Mouse (Mus musculus) ES-Bruce4 (cell line): ENCODE results near the gene Cdhr4. TPM values are rescaled to one million over a fixed set of nuclear protein-coding genes. Genes with fewer than 3 reads are reported as not detected.

ENCODE experiments used
- H3K27ac ChIP-seq: 2 replicates; pipeline ENCODE4 v1.5.1; 2012; ENCODE audit warnings: low read length, inconsistent platforms; ENCODE audit not compliant: insufficient read depth
- H3K27me3 ChIP-seq: 2 replicates; pipeline ENCODE4 v1.6.1; 2012; ENCODE audit warnings: mild to moderate bottlenecking, low read length, inconsistent platforms; ENCODE audit not compliant: control insufficient read depth, poor library complexity, insufficient read depth, severe bottlenecking
- H3K36me3 ChIP-seq: 2 replicates; pipeline ENCODE4 v1.6.1; 2012; ENCODE audit warnings: inconsistent platforms, mild to moderate bottlenecking, low read length, moderate library complexity; ENCODE audit not compliant: control insufficient read depth, poor library complexity, insufficient read depth, severe bottlenecking
- H3K4me1 ChIP-seq: one replicate; pipeline ENCODE4 v1.8.1; 2011; ENCODE audit warnings: low read length; ENCODE audit not compliant: control insufficient read depth, insufficient read depth
- H3K4me3 ChIP-seq: 2 replicates; pipeline ENCODE4 v1.5.1; 2011; ENCODE audit warnings: low read depth, mild to moderate bottlenecking, low read length
- H3K9ac ChIP-seq: 2 replicates; pipeline ENCODE4 v1.6.1; 2012; ENCODE audit warnings: low read depth, mild to moderate bottlenecking, inconsistent platforms; ENCODE audit not compliant: poor library complexity, severe bottlenecking
- H3K9me3 ChIP-seq: replicated peaks from 2 replicates; pipeline ENCODE4 v1.6.1; 2012; ENCODE audit warnings: mild to moderate bottlenecking, low read length, inconsistent platforms; ENCODE audit not compliant: control insufficient read depth, poor library complexity, insufficient read depth, severe bottlenecking
- CTCF ChIP-seq: IDR thresholded peaks from one replicate; pipeline ENCODE4 v1.8.1; 2011; ENCODE audit warnings: low read depth, low read length
- EP300 ChIP-seq: IDR thresholded peaks from 2 replicates; pipeline ENCODE4 v1.6.1; 2011; ENCODE audit warnings: low read depth, low read length; ENCODE audit not compliant: insufficient read depth
- POLR2A ChIP-seq: IDR thresholded peaks from one replicate; pipeline ENCODE4 v1.8.1; 2011; ENCODE audit warnings: low read length; ENCODE audit not compliant: insufficient read depth
- polyA plus RNA-seq: library from polyadenylated mRNA; stranded (reverse); fragments of >200 nt; gene quantifications from 2 replicates; pipeline ENCODE4 v1.2.4, GENCODE M21; 2011; ENCODE audit warnings: low read depth; ENCODE audit not compliant: missing spikeins, insufficient read depth, insufficient read length

Gene Cdhr4
- polyA plus RNA-seq, 1 experiment: not detected

DNA sequence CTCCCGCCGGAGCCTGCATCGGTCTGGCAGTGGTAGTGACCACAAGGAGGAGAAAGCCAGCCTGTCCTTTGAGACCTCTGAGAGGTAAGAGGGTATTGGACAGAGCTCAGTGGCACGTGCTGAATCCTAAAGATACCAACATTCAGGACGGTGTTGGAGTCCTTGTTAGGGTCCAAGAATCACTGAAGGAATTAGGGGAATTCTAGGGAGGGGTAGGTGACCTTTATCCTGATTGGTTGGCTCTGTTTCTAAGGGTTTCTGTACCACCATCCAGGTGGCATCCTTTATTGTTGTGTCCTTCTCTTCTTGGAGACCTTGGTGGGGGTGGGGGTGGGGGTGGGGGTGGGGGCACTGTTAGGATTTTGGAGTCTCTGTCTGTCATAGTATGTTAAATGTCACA lies 39.8 kb downstream of the Cdhr4 start:
- H3K4me1 ChIP-seq: peaks cover 2% of the 10 kb centered on the region
- H3K9me3 ChIP-seq: no peaks in the 10 kb centered on the region
- H3K27me3 ChIP-seq: no peaks in the 10 kb centered on the region
- TF ChIP-seq EP300 (no peak), POLR2A (no peak), CTCF (no peak)
- no peak overlapping the region for H3K9ac ChIP-seq
- H3K27ac ChIP-seq: peak overlapping the region; percentile 79; the same call in 1 of the 2 replicates
- H3K36me3 ChIP-seq: peaks cover 5% of the 10 kb centered on the region; the same call in 1 of the 2 replicates
- no peak overlapping the region for H3K4me3 ChIP-seq

DNA sequence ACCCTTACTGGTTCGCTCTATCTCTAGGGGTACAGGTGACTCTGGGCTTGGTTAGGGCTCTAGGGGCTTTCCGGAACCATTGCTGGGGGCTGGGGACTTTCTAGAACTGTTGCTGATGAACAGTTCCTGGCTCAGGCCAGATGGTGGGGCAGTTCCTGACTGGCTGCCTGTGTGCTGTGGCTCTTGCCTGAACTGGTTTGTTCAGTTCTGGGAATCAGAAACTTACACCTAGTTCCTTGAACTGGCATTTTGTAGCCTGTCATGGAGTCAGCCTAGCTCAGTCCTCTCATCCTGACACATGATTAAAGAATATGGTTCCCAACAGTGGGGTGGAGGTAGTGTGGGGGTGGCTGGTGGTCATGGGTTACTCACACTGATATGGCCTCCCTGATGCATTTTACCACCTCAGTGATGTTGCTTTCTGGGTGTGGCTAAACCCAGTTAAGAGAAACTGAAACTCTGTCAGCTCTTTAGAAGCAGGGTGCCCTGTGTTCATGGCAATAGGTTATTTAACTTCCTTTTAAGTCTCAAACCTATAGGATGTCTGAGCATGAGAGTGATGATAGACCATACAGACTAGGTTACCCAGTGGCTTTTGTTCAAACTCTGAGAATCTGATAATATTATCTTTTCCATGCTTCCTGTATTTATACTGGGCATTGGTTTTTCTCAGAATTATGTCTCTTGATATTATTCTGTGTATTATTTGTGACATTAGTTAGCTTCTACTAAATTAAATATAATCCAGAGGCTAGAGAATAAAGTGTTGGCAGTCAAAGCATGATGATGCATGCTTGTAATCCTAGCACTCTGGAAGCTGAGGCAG lies 43.2 kb downstream of the Cdhr4 start:
- no peaks in the 10 kb centered on the region for H3K36me3 ChIP-seq

DNA sequence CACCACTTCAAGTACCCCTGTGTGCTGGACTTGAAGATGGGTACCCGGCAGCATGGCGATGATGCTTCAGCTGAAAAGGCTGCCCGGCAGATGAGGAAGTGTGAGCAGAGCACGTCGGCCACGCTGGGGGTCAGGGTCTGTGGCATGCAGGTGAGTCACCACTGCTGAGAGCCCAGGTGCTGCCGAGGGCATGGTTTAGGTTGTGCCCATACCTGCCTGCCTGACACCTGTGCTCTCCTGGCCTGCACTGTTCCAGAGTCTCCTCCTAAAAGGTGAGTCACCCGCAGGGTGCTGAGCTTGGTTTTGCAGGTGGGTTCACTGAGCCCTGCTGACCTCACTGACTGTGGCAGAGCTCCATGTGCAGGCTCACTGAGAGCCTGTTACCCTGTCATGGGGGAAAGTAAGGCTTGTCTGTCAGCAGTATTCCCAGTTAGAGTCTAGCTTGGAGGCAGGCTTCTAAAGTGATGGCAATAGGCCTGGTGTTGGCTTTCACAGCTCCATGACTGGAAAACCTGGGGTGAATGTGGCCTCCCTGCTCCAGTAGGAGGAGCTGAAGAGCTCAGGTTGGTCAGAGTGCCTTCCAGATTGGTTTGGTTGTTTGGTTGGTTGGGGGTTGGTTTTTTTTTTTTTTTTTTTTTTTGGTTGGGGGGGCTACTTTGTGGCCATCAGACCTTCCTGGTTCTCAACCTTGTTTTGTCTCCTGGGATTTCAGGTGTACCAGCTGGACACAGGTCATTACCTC lies 52.6 kb downstream of the Cdhr4 start:
- Histone ChIP-seq H3K9me3 (no peaks in the 10 kb centered on the region), H3K4me3 (no peak overlapping the region), H3K27me3 (no peaks in the 10 kb centered on the region), H3K4me1 (no peaks in the 10 kb centered on the region), H3K27ac (no peak overlapping the region), H3K9ac (no peak overlapping the region), H3K36me3 (peaks cover 7% of the 10 kb centered on the region)
- TF ChIP-seq EP300: no peak
- peak; percentile 40 for TF ChIP-seq CTCF

More for the DNA sequence above, 43.2 kb downstream of the Cdhr4 start:
- H3K4me1 ChIP-seq: peaks cover 2% of the 10 kb centered on the region
- H3K4me3 ChIP-seq: no peak overlapping the region
- 0 out of 2 replicates have a peak, but pooled peaks have one; percentile 58 for TF ChIP-seq EP300
- TF ChIP-seq CTCF: peak; percentile 53
- TF ChIP-seq POLR2A: no peak
- H3K9ac ChIP-seq: no peak overlapping the region
- H3K9me3 ChIP-seq: no peaks in the 10 kb centered on the region
- peak overlapping the region; percentile 30; the same call in 1 of the 2 replicates for H3K27ac ChIP-seq
- no peaks in the 10 kb centered on the region for H3K27me3 ChIP-seq

DNA sequence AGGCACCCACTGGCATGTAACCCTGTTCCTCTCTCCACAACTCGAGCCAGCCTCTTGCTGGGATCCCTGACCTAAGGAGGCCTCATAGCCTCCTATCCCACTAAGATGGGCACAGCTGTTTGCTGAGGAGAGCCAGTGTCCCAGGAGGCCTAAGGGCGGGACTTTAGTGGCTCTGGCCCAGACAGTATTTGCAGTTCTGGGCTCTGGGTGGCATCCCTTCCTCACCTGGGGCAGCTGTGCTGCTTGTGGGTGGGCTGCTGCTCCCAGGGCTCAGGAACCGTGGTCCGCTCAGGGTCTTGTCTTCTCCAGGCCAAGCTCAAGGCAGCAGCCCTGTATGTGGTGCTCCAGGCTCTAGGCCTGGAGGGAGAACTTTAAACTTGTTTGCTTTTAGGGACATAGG lies 54.3 kb downstream of the Cdhr4 start:
- Histone ChIP-seq H3K36me3 (peaks cover 4% of the 10 kb centered on the region; the same call in 1 of the 2 replicates), H3K9ac (no peak overlapping the region), H3K4me3 (no peak overlapping the region)

GRCm38 (mm10) chr9:108047601-108048565 lies 55.6 kb downstream of the Cdhr4 start:
- TF ChIP-seq EP300 (no peak), CTCF (no peak)
- peaks cover 5% of the 10 kb centered on the region; the same call in 1 of the 2 replicates for H3K36me3 ChIP-seq

More for the DNA sequence above, 54.3 kb downstream of the Cdhr4 start:
- TF ChIP-seq CTCF (no peak), POLR2A (no peak), EP300 (no peak)
- Histone ChIP-seq H3K27ac (no peak overlapping the region), H3K27me3 (no peaks in the 10 kb centered on the region), H3K9me3 (no peaks in the 10 kb centered on the region), H3K4me1 (no peaks in the 10 kb centered on the region)

More at GRCm38 (mm10) chr9:108047601-108048565, 55.6 kb downstream of the Cdhr4 start:
- Histone ChIP-seq H3K9me3 (no peaks in the 10 kb centered on the region), H3K9ac (peak overlapping the region; percentile 47; the same call in 1 of the 2 replicates), H3K27me3 (no peaks in the 10 kb centered on the region), H3K27ac (no peak overlapping the region), H3K4me3 (peak overlapping the region; percentile 76), H3K4me1 (no peaks in the 10 kb centered on the region)
